Mouse (Mus musculus): ENCODE results near the gene Pnma1. TPM values are rescaled to one million over a fixed set of nuclear protein-coding genes. Genes with fewer than 3 reads are reported as not detected.
A peak's percentile ranks its signal among the peaks of the same experiment; 100 is the strongest.

Pnma1 gene
- polyA plus RNA-seq, 1 experiment from 2014 or later, result 0.79 TPM

GRCm38 (mm10) chr12:84191770-84192169, 43.5 kb upstream of the Pnma1 start:
- peak overlapping the region; percentile 82 for H3K4me3 ChIP-seq (ENCODE audit: low read depth, low read length)
- 20% methylated on average over 5 of the region's 5 CpGs for WGBS
- H3K27ac ChIP-seq (ENCODE audit: low read depth), result no peak overlapping the region
- H3K27me3 ChIP-seq (ENCODE audit: insufficient read depth, low read length), result no peaks in the 10 kb centered on the region
- no peaks in the 10 kb centered on the region for H3K36me3 ChIP-seq (ENCODE audit: insufficient read depth)
- H3K4me2 ChIP-seq, result peak overlapping the region; percentile 76
- no peak for TF ChIP-seq CTCF (IDR thresholded peaks at IDR 0.05; ENCODE audit: low read depth)
- ATAC-seq (ENCODE audit: insufficient read depth), result no peak
- no peaks in the 10 kb centered on the region for H3K9me3 ChIP-seq (ENCODE audit: low read depth, low read length)
- peak overlapping the region; percentile 95 for H3K9ac ChIP-seq
- DNase-seq, result no peak
- H3K4me1 ChIP-seq (ENCODE audit: insufficient read depth), result peaks cover 65% of the 10 kb centered on the region

- no peak overlapping the region for H3K27ac ChIP-seq (ENCODE audit: low read depth)
- peak overlapping the region; percentile 76 for H3K4me2 ChIP-seq
- peaks cover 71% of the 10 kb centered on the region for H3K4me1 ChIP-seq (ENCODE audit: insufficient read depth)
- no peak for ATAC-seq (ENCODE audit: insufficient read depth)
- TF ChIP-seq CTCF (IDR thresholded peaks at IDR 0.05; ENCODE audit: low read depth), result no peak
- peak overlapping the region; percentile 82 for H3K4me3 ChIP-seq (ENCODE audit: low read depth, low read length)
- no peak for DNase-seq
- peak overlapping the region; percentile 95; the same call in 1 of the 2 replicates for H3K9ac ChIP-seq
- H3K9me3 ChIP-seq (ENCODE audit: low read depth, low read length), result no peaks in the 10 kb centered on the region
- 55% methylated on average over 7 of the region's 7 CpGs for WGBS
- H3K36me3 ChIP-seq (ENCODE audit: insufficient read depth), result 0 out of 2 replicates have a peak, but pooled peaks cover 5% of the 10 kb centered on the region
- no peaks in the 10 kb centered on the region for H3K27me3 ChIP-seq (ENCODE audit: insufficient read depth, low read length)
Observed at GRCm38 (mm10) chr12:84191190-84191589, 42.9 kb upstream of the Pnma1 start.

GRCm38 (mm10) chr12:84190151-84190820, 42.0 kb upstream of the Pnma1 start:
- WGBS, result 34% methylated on average over 12 of the region's 15 CpGs
- TF ChIP-seq CTCF (IDR thresholded peaks at IDR 0.05; ENCODE audit: low read depth), result no peak
- Histone ChIP-seq H3K9me3 (ENCODE audit: low read depth, low read length) (no peaks in the 10 kb centered on the region), H3K27ac (ENCODE audit: low read depth) (no peak overlapping the region), H3K4me1 (ENCODE audit: insufficient read depth) (peaks cover 68% of the 10 kb centered on the region), H3K4me2 (peak overlapping the region; percentile 76), H3K4me3 (ENCODE audit: low read depth, low read length) (no peak overlapping the region), H3K9ac (no peak overlapping the region), H3K27me3 (ENCODE audit: insufficient read depth, low read length) (no peaks in the 10 kb centered on the region), H3K36me3 (ENCODE audit: insufficient read depth) (0 out of 2 replicates have a peak, but pooled peaks cover 9% of the 10 kb centered on the region)
- ATAC-seq (ENCODE audit: insufficient read depth) (no peak), DNase-seq (peak; percentile 59)

GRCm38 (mm10) chr12:84188881-84189444, 40.7 kb upstream of the Pnma1 start:
- peak overlapping the region; percentile 78 for H3K27ac ChIP-seq (ENCODE audit: low read depth)
- H3K36me3 ChIP-seq (ENCODE audit: insufficient read depth), result 0 out of 2 replicates have a peak, but pooled peaks cover 9% of the 10 kb centered on the region
- no peak for TF ChIP-seq CTCF (IDR thresholded peaks at IDR 0.05; ENCODE audit: low read depth)
- no peak for ATAC-seq (ENCODE audit: insufficient read depth)
- H3K27me3 ChIP-seq (ENCODE audit: insufficient read depth, low read length), result no peaks in the 10 kb centered on the region
- peak overlapping the region; percentile 9; the same call in 1 of the 2 replicates for H3K9ac ChIP-seq
- H3K4me2 ChIP-seq, result peak overlapping the region; percentile 25; the same call in 1 of the 2 replicates
- WGBS, result 59% methylated on average over 14 of the region's 14 CpGs
- DNase-seq, result peak; percentile 19
- H3K9me3 ChIP-seq (ENCODE audit: low read depth, low read length), result no peaks in the 10 kb centered on the region
- peaks cover 66% of the 10 kb centered on the region for H3K4me1 ChIP-seq (ENCODE audit: insufficient read depth)
- H3K4me3 ChIP-seq (ENCODE audit: low read depth, low read length), result no peak overlapping the region

- H3K9ac ChIP-seq, result peak overlapping the region; percentile 9; the same call in 1 of the 2 replicates
- H3K27me3 ChIP-seq (ENCODE audit: insufficient read depth, low read length), result no peaks in the 10 kb centered on the region
- no peak overlapping the region for H3K4me3 ChIP-seq (ENCODE audit: low read depth, low read length)
- DNase-seq (peak; percentile 56), ATAC-seq (ENCODE audit: insufficient read depth) (peak; percentile 50; the same call in 1 of the 2 replicates)
- 62% methylated on average over 15 of the region's 15 CpGs for WGBS
- peak overlapping the region; percentile 78 for H3K27ac ChIP-seq (ENCODE audit: low read depth)
- H3K36me3 ChIP-seq (ENCODE audit: insufficient read depth), result 0 out of 2 replicates have a peak, but pooled peaks cover 9% of the 10 kb centered on the region
- no peaks in the 10 kb centered on the region for H3K9me3 ChIP-seq (ENCODE audit: low read depth, low read length)
- no peak for TF ChIP-seq CTCF (IDR thresholded peaks at IDR 0.05; ENCODE audit: low read depth)
- peaks cover 66% of the 10 kb centered on the region for H3K4me1 ChIP-seq (ENCODE audit: insufficient read depth)
- H3K4me2 ChIP-seq, result peak overlapping the region; percentile 25; the same call in 1 of the 2 replicates
Observed at GRCm38 (mm10) chr12:84187752-84188601, 39.7 kb upstream of the Pnma1 start.

GRCm38 (mm10) chr12:84186950-84187349, 38.7 kb upstream of the Pnma1 start:
- peaks cover 63% of the 10 kb centered on the region for H3K4me1 ChIP-seq (ENCODE audit: insufficient read depth)
- H3K4me3 ChIP-seq (ENCODE audit: low read depth, low read length), result no peak overlapping the region
- 49% methylated on average over 5 of the region's 5 CpGs for WGBS
- no peaks in the 10 kb centered on the region for H3K27me3 ChIP-seq (ENCODE audit: insufficient read depth, low read length)
- TF ChIP-seq CTCF (IDR thresholded peaks at IDR 0.05; ENCODE audit: low read depth), result no peak
- H3K4me2 ChIP-seq, result 0 out of 2 replicates have a peak overlapping the region, but pooled peaks have one; percentile 6
- DNase-seq, result peak; percentile 68
- 0 out of 2 replicates have a peak, but pooled peaks cover 9% of the 10 kb centered on the region for H3K36me3 ChIP-seq (ENCODE audit: insufficient read depth)
- H3K9ac ChIP-seq, result no peak overlapping the region
- ATAC-seq (ENCODE audit: insufficient read depth), result no peak
- H3K9me3 ChIP-seq (ENCODE audit: low read depth, low read length), result no peaks in the 10 kb centered on the region
- peak overlapping the region; percentile 78; the same call in 1 of the 2 replicates for H3K27ac ChIP-seq (ENCODE audit: low read depth)

All from lung, embryonic 14.5 days (tissue).